Mouse (Mus musculus) embryonic facial prominence, embryonic 10.5 days (tissue): Measurements from ENCODE around the gene Klf9. TPM values are rescaled to one million over a fixed set of nuclear protein-coding genes. Genes with fewer than 3 reads are reported as not detected.
"Not testable (repeated sequence)": the region's sequence is repeated elsewhere in the genome, so short reads cannot be mapped to it uniquely, and the experiment has no call there.

Experiments used
- DNase-seq: peaks from one replicate; pipeline ENCODE4 v3.0.0-alpha.2; 2017; ENCODE audit warnings: low spot score
- H3K27ac ChIP-seq: fragments of 300-500 bp; sonication (generic); replicated peaks from 2 replicates; pipeline ENCODE4 v1.5.1; 2016; ENCODE audit warnings: mild to moderate bottlenecking
- H3K27me3 ChIP-seq: fragments of 300-500 bp; sonication (generic); replicated peaks from 2 replicates; pipeline ENCODE4 v1.6.1; 2016; ENCODE audit warnings: low read depth, mild to moderate bottlenecking; ENCODE audit not compliant: poor library complexity, severe bottlenecking
- H3K36me3 ChIP-seq: fragments of 300-500 bp; sonication (generic); replicated peaks from 2 replicates; pipeline ENCODE4 v1.6.1; 2016; ENCODE audit warnings: mild to moderate bottlenecking, moderate library complexity
- H3K4me1 ChIP-seq: fragments of 300-500 bp; sonication (generic); 2 replicates; pipeline ENCODE4 v1.6.1; 2016
- H3K4me3 ChIP-seq: fragments of 300-500 bp; sonication (generic); 2 replicates; pipeline ENCODE4 v1.5.1; 2016; ENCODE audit warnings: mild to moderate bottlenecking, moderate library complexity
- H3K9me3 ChIP-seq: fragments of 300-500 bp; sonication (generic); 2 replicates; pipeline ENCODE4 v1.6.1; 2016; ENCODE audit warnings: mild to moderate bottlenecking
- WGBS: fragments of 180-500 bp; shearing (Covaris S2); methylation state at CpG from one replicate; pipeline ENCODE4 v1.1.7; 2016; 5-methylcytosine and 5-hydroxymethylcytosine counted together
- polyA plus RNA-seq: library from polyadenylated mRNA; unstranded; fragments of >200 nt; fragmentation: Nextera tagmentation; extraction: Ambion mirVana; gene quantifications from 2 replicates; pipeline ENCODE4 v1.2.1, GENCODE M21; 2016

Klf9 gene
- polyA plus RNA-seq, 1 experiment from 2014 or later = 0.79 TPM

DNA sequence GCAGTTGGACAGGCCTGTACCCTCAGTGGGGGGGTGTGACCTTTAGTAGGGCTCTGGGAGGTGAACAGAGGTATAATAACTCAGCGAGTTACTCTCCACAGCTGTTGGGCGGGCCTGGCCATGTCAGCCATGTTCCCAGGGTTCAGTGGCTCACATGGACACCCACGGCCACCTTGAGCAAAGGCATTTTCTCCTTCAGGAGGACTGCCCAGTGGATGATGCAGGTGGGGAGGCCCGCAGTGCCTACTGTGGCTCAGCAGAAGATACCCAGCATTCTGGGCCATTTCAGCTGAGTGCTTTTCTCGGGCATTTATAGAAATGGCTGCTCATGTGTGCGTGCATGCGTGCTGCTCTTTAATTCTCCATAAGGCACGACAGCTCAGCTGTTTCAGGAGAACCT, 2.5 kb downstream of the Klf9 start:
- no peaks in the 10 kb centered on the region for H3K36me3 ChIP-seq
- H3K4me3 ChIP-seq = no peak overlapping the region
- 78% methylated on average over 8 of the region's 8 CpGs for WGBS
- H3K27me3 ChIP-seq = peaks cover 47% of the 10 kb centered on the region
- H3K4me1 ChIP-seq = peaks cover 22% of the 10 kb centered on the region
- no peak overlapping the region for H3K27ac ChIP-seq
- no peaks in the 10 kb centered on the region for H3K9me3 ChIP-seq
- no peak for DNase-seq

GRCm38 (mm10) chr19:23144031-23144430, 3.0 kb downstream of the Klf9 start:
- Histone ChIP-seq H3K4me3 (no peak overlapping the region), H3K36me3 (no peaks in the 10 kb centered on the region), H3K27ac (no peak overlapping the region), H3K27me3 (peaks cover 47% of the 10 kb centered on the region), H3K4me1 (peaks cover 22% of the 10 kb centered on the region), H3K9me3 (no peaks in the 10 kb centered on the region)
- DNase-seq = no peak
- 62% methylated on average over 9 of the region's 9 CpGs for WGBS

DNA sequence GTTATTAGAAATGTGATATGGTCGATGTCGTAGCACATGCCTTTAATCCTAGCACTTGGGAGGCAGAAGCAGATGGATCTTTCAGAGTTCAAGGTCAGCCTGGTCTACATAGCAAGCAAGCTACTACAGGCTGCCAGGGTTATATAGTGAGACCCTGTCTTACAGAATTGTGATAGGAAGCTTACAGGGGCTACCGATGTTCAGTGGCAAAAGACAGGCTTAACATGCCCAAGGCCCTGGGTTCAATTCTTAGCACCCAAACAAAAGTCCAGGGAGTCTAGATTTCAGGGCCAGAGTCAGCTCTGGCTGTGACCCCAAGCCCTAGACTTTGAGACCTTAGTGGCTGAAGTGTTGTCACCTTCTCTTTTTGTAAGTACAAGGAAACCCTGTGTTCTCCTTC, 4.1 kb downstream of the Klf9 start:
- H3K36me3 ChIP-seq = no peaks in the 10 kb centered on the region
- peaks cover 22% of the 10 kb centered on the region for H3K4me1 ChIP-seq
- no peak overlapping the region for H3K4me3 ChIP-seq
- DNase-seq = no peak
- H3K27ac ChIP-seq = no peak overlapping the region
- WGBS = 83% methylated on average over 3 of the region's 3 CpGs
- H3K9me3 ChIP-seq = no peaks in the 10 kb centered on the region
- H3K27me3 ChIP-seq = peaks cover 40% of the 10 kb centered on the region

DNA sequence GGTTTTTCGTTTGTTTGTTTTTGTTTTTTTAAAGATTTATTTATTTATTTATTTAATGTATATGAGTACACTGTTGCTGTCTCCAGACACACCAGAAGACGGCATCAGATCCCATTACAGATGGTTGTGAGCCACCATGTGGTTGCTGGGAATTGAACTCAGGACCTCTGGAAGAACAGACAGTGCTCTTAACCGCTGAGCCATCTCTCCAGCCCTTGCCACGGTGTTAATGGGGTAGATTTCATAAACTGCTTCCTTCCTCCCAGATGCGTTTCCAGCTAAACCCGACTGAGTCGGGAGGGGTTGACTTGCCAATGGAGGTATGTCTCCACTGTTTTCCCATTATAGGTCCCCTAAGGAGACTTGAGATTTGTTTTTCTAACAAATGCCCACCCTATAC, 4.5 kb downstream of the Klf9 start:
- H3K27me3 ChIP-seq = peaks cover 40% of the 10 kb centered on the region
- 88% methylated on average over 7 of the region's 7 CpGs for WGBS
- not testable (repeated sequence) for H3K27ac ChIP-seq, H3K9me3 ChIP-seq, DNase-seq, H3K4me3 ChIP-seq, H3K36me3 ChIP-seq
- peaks cover 22% of the 10 kb centered on the region for H3K4me1 ChIP-seq

DNA sequence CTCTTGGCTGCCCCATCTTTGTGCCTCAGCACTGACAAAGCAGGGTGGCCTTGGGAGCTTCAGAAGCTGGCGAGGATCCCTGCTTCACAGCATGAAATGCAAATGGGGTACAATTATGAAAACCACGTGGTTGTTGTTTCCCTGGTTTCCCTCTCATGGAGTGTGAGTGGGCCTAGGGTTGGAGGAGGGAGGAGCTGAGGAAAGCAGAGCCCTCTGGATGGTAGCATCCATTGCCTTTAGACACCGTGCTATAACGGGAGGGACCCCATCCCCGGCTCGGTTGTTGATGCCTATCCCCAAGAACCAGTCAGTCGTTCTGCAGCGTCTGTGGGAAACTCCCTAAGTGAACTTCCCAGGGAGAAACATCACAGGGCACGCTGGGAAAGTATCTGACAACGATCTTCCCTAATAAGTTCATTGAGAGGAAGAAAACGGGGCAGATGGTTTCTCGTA, 5.4 kb downstream of the Klf9 start:
- no peaks in the 10 kb centered on the region for H3K36me3 ChIP-seq
- no peak overlapping the region for H3K27ac ChIP-seq
- peaks cover 37% of the 10 kb centered on the region for H3K27me3 ChIP-seq
- DNase-seq = no peak
- H3K4me3 ChIP-seq = no peak overlapping the region
- peaks cover 17% of the 10 kb centered on the region for H3K4me1 ChIP-seq
- no peaks in the 10 kb centered on the region for H3K9me3 ChIP-seq
- WGBS = 70% methylated on average over 12 of the region's 12 CpGs

DNA sequence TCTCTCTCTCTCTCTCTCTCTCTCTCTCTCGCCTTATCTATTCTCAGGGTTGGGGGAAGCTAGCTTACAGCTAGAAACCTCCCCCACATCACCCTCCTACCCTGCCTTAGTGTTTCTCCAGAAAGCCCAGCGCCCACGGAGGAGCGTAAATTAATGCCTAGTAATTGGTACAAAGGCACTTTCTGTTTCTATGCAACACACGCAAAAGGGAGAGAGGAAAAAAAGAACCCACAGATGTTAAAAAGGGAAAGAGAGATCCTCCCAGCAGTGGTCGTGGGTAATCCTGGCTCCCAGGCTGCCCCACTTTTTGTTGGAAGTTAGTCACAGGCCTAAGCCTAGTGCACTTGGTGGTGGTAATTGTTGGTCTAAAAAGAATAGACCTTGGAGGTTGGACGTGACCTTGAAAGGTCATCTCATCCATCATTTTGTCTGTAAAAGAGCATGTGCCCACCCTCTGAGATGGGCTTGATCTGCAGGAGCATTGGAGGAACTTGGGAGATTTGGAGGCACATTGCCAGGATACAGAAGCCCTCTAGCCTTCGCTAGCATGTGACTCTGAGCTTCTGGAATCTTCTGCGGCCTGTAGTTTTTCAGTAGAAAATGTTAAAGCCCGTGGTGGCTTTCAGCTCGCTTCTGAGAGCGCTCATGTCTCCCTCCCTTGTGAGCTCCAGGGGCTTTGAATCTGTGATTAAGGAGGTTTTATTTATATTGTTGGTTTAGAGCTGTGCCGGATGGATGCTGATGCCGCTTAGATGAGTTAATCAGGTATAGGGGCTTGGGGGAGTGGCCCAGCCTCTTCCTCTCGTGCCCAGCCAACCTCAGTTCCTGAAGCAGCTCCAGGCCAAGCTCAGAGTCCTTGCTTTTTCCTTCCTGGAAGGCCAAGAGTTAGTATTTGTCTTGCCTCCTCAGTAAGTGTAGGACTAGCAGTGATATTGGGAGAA, 6.3 kb downstream of the Klf9 start:
- Histone ChIP-seq H3K27ac (no peak overlapping the region), H3K4me1 (peaks cover 17% of the 10 kb centered on the region), H3K9me3 (no peaks in the 10 kb centered on the region), H3K4me3 (no peak overlapping the region), H3K27me3 (peaks cover 29% of the 10 kb centered on the region), H3K36me3 (no peaks in the 10 kb centered on the region)
- WGBS = 78% methylated on average over 15 of the region's 15 CpGs
- no peak for DNase-seq

DNA sequence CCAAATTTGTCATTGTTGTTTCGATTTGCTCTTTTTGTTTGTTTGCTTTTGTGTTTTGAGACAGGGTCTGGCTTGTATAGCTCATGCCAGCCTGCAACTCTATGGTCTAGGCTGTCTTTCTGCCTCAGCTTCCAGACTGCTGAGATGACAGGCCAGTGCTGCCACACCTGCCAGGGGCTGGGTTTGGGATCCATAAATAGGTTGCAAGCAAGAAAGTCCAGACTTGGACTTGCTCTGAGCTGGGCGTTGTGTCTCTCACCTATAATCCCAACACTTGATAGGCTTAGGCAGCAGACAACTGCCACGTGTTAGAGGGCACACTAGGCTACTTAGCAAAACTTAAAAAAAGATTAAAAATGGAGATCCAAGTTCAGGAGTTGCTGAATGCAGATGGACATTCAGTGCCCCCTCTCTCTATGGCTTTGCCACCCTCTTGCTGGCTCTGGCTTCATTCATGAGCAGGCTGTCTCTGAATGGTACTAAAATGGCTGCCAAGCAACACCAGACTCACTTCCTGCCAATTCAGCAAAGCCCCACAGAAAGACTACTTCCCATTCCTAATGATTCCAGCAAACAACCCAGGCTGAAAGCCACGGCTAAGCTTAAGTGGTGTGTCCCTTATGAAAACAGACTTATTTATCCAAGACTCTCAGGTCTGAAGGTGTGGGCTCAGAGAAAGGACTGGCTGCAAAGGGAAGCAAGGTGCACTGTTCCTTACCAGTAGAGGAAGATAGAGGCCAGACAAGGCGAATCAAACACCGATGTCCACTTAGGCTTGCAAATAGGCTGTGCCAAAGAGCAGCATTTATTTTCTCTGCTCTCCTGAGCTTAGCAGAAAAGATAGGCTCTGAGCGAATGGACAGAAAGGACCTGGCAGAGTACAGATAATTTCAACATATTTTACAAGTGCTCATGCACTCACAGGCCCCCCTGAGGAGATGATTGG, 8.7 kb downstream of the Klf9 start:
- Histone ChIP-seq H3K4me3 (no peak overlapping the region), H3K9me3 (no peaks in the 10 kb centered on the region), H3K27me3 (peaks cover 6% of the 10 kb centered on the region; the same call in 1 of the 2 replicates), H3K4me1 (peaks cover 12% of the 10 kb centered on the region), H3K27ac (no peak overlapping the region), H3K36me3 (no peaks in the 10 kb centered on the region)
- DNase-seq = no peak
- WGBS = 84% methylated on average over 7 of the region's 7 CpGs

- WGBS = 84% methylated on average over 14 of the region's 14 CpGs
- H3K27ac ChIP-seq = no peak overlapping the region
- peaks cover 12% of the 10 kb centered on the region for H3K4me1 ChIP-seq
These were observed 9.7 kb downstream of the Klf9 start for GRCm38 (mm10) chr19:23150556-23151265.

DNA sequence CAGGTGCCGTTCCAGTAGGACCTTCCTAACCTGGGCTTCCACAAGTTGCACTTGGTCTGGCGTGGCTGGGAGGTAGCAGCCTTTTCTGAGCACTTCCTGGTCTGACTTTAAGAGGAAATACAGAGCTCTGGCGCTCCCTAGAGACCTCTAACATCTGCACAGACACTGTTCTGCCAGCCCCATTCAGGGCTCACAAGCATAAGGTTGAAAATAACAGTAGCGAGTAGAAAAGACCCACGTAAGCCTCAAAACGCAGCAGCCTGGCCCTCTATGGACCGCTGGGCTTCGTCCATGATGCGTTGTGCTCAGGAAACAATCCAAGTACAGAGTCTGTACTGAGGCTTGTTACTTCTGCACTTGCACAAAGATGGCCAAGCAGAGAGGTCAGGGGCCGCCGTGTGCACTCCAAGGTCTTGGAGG, 10.6 kb downstream of the Klf9 start:
- Histone ChIP-seq H3K9me3 (no peaks in the 10 kb centered on the region), H3K36me3 (no peaks in the 10 kb centered on the region), H3K4me1 (peaks cover 12% of the 10 kb centered on the region), H3K27ac (no peak overlapping the region), H3K4me3 (no peak overlapping the region), H3K27me3 (no peaks in the 10 kb centered on the region)
- no peak for DNase-seq
- 27% methylated on average over 11 of the region's 11 CpGs for WGBS

More at GRCm38 (mm10) chr19:23150556-23151265, 9.7 kb downstream of the Klf9 start:
- Histone ChIP-seq H3K27me3 (no peaks in the 10 kb centered on the region), H3K4me3 (no peak overlapping the region), H3K9me3 (no peaks in the 10 kb centered on the region), H3K36me3 (no peaks in the 10 kb centered on the region)
- no peak for DNase-seq

GRCm38 (mm10) chr19:23152201-23152640, 11.2 kb downstream of the Klf9 start:
- no peak for DNase-seq
- H3K9me3 ChIP-seq = no peaks in the 10 kb centered on the region
- no peaks in the 10 kb centered on the region for H3K27me3 ChIP-seq
- H3K4me1 ChIP-seq = peaks cover 12% of the 10 kb centered on the region
- no peak overlapping the region for H3K4me3 ChIP-seq
- H3K36me3 ChIP-seq = no peaks in the 10 kb centered on the region
- no peak overlapping the region for H3K27ac ChIP-seq
- 23% methylated on average over 4 of the region's 4 CpGs for WGBS

GRCm38 (mm10) chr19:23152771-23153605, 12.0 kb downstream of the Klf9 start:
- Histone ChIP-seq H3K4me3 (no peak overlapping the region), H3K36me3 (no peaks in the 10 kb centered on the region), H3K4me1 (peaks cover 12% of the 10 kb centered on the region), H3K27me3 (no peaks in the 10 kb centered on the region), H3K27ac (no peak overlapping the region), H3K9me3 (no peaks in the 10 kb centered on the region)
- DNase-seq = no peak
- 61% methylated on average over 25 of the region's 25 CpGs for WGBS
